Mouse (Mus musculus) embryonic fibroblast, embryonic 13.5 days (primary cell): ENCODE measurements at regions not wholly inside any gene's neighbourhood (a gene's known extent, or its start where the extent isn't known, plus 50 kb on each side); places are given as distances from the start of the nearest gene placed in this dataset.

Experiments used
- CTCF ChIP-seq: IDR thresholded peaks from 2 replicates; pipeline ENCODE4 v1.5.1; 2011; ENCODE audit warnings: mild to moderate bottlenecking, control low read depth, low read length, moderate library complexity, borderline replicate concordance; ENCODE audit not compliant: insufficient read depth
- POLR2A ChIP-seq: IDR thresholded peaks from 2 replicates; pipeline ENCODE4 v1.6.1; 2011; ENCODE audit warnings: low read depth, mild to moderate bottlenecking, control low read depth, low read length, moderate library complexity

GRCm38 (mm10) chr11:22589901-22590300 lies 78.0 kb downstream of the Tmem17 start:
- TF ChIP-seq POLR2A (no peak), CTCF (no peak)
